Mouse (Mus musculus): ENCODE data around the gene Nrap. TPM values are rescaled to one million over a fixed set of nuclear protein-coding genes. Genes with fewer than 3 reads are reported as not detected.

Gene Nrap
- polyA plus RNA-seq (2012; rRNA removed), result 0.23 and 1.1 TPM in 2 replicates

GRCm38 (mm10) chr19:56389879-56390278 lies at the start of gene Nrap:
Gene Nrap (minus strand): TSS chr19:56390037.

GRCm38 (mm10) chr19:56396669-56397621 lies 7.1 kb upstream of the Nrap start, which contains the start of gene Casp7:
Gene Casp7 (plus strand): TSS chr19:56397129.

GRCm38 (mm10) chr19:56286866-56287265 lies 103.0 kb downstream of the Nrap start, which contains the start of gene Habp2:
Gene Habp2 (plus strand): TSS chr19:56287137.

Other genes starting within 250 kb of the Nrap start
- gene Habp2, start 102.9 kb downstream of the Nrap start, polyA plus RNA-seq (2012; rRNA removed), result not detected in 2 replicates
- gene Casp7, start 7.1 kb upstream of the Nrap start, polyA plus RNA-seq (2012; rRNA removed), result 12.6 and 14.3 TPM in 2 replicates
- gene Plekhs1, start 71.6 kb upstream of the Nrap start, polyA plus RNA-seq (2012; rRNA removed), result 0.30 and 0.32 TPM in 2 replicates
- 9.2 and 9.5 TPM in 2 replicates for gene Dclre1a, start 158.2 kb upstream of the Nrap start, polyA plus RNA-seq (2012; rRNA removed)
- gene Nhlrc2, start 158.2 kb upstream of the Nrap start, polyA plus RNA-seq (2012; rRNA removed), result 10.1 and 10.6 TPM in 2 replicates

All from central nervous system, embryonic 18 days (tissue).